Mouse (Mus musculus) MEL (cell line): Measurements from ENCODE around the gene 4930579F01Rik. TPM values are rescaled to one million over a fixed set of nuclear protein-coding genes. Genes with fewer than 3 reads are reported as not detected.

ENCODE experiments used
- DNase-seq: peaks from one replicate; pipeline ENCODE4 v3.0.0; 2011; ENCODE audit warnings: low read depth, low spot score
- H3K27ac ChIP-seq: 2 replicates; pipeline ENCODE4 v1.5.1; 2012; ENCODE audit warnings: low read depth, mild to moderate bottlenecking, control low read depth, low read length, moderate library complexity; ENCODE audit not compliant: control insufficient read depth
- H3K27me3 ChIP-seq, 2 experiments: fragments of 150-350 bp in 1 of 2; sonication (generic) in 1 of 2; 2 replicates each; pipeline ENCODE4 v1.6.1; 2012; ENCODE audit warnings: low read length in 2 of 2, mild to moderate bottlenecking in 2 of 2, improper control_type of control experiment in 1 of 2, moderate library complexity in 1 of 2; ENCODE audit not compliant: insufficient read depth in 2 of 2, control insufficient read depth in 1 of 2
- H3K36me3 ChIP-seq, 2 experiments: 2 replicates each; pipeline ENCODE4 v1.6.1; 2012 to 2014; ENCODE audit warnings: low read length in 2 of 2, improper control_type of control experiment in 1 of 2, inconsistent platforms in 1 of 2, mild to moderate bottlenecking in 1 of 2; ENCODE audit not compliant: insufficient read depth in 2 of 2, control insufficient read depth in 1 of 2
- H3K4me1 ChIP-seq, 2 experiments: fragments of 150-350 bp in 1 of 2; sonication (generic) in 1 of 2; 2 replicates each; pipeline ENCODE4 v1.6.1; 2012; ENCODE audit warnings: low read length in 2 of 2, improper control_type of control experiment in 1 of 2, mild to moderate bottlenecking in 1 of 2; ENCODE audit not compliant: insufficient read depth in 2 of 2, control insufficient read depth in 1 of 2
- H3K4me3 ChIP-seq, 2 experiments: fragments of 150-350 bp in 1 of 2; sonication (generic) in 1 of 2; 2 replicates each; pipeline ENCODE4 v1.5.1; 2012; ENCODE audit warnings: low read depth in 2 of 2, low read length in 2 of 2, mild to moderate bottlenecking in 2 of 2, moderate library complexity in 2 of 2, control low read depth in 1 of 2, improper control_type of control experiment in 1 of 2; ENCODE audit not compliant: control insufficient read depth in 1 of 2, insufficient read depth in 1 of 2
- H3K79me2 ChIP-seq: 2 replicates; pipeline ENCODE4 v1.6.1; 2012; ENCODE audit warnings: mild to moderate bottlenecking, low read length, moderate library complexity; ENCODE audit not compliant: control insufficient read depth, poor library complexity, insufficient read depth
- H3K9ac ChIP-seq: 2 replicates; pipeline ENCODE4 v1.6.1; 2012; ENCODE audit warnings: low read depth, mild to moderate bottlenecking, control low read depth, low read length, moderate library complexity; ENCODE audit not compliant: control insufficient read depth, poor library complexity, severe bottlenecking
- H3K9me3 ChIP-seq: fragments of 150-350 bp; sonication (generic); replicated peaks from 2 replicates; pipeline ENCODE4 v1.6.1; 2012; ENCODE audit warnings: mild to moderate bottlenecking, low read length, improper control_type of control experiment, moderate library complexity; ENCODE audit not compliant: insufficient read depth
- BHLHE40 ChIP-seq: IDR thresholded peaks from 2 replicates; pipeline ENCODE4 v1.6.1; 2012; ENCODE audit warnings: low read depth, mild to moderate bottlenecking, inconsistent platforms, low read length, improper control_type of control experiment, borderline replicate concordance
- ETS1 ChIP-seq: IDR thresholded peaks from 2 replicates; pipeline ENCODE4 v1.6.1; 2012; ENCODE audit warnings: low read depth, mild to moderate bottlenecking, inconsistent platforms, low read length, improper control_type of control experiment, moderate library complexity
- GABPA ChIP-seq: IDR thresholded peaks from 2 replicates; pipeline ENCODE4 v1.6.1; 2012; ENCODE audit warnings: low read depth, mild to moderate bottlenecking, inconsistent platforms, low read length, improper control_type of control experiment, moderate library complexity
- MAX ChIP-seq: IDR thresholded peaks from 2 replicates; pipeline ENCODE4 v1.6.1; 2011; ENCODE audit warnings: low read length, improper control_type of control experiment
- MEF2A ChIP-seq: IDR thresholded peaks from 2 replicates; pipeline ENCODE4 v1.6.1; 2014; ENCODE audit warnings: low read depth, mild to moderate bottlenecking, inconsistent platforms, low read length, improper control_type of control experiment; ENCODE audit not compliant: poor library complexity, insufficient replicate concordance, severe bottlenecking; ENCODE audit errors: extremely low read depth
- POLR2A ChIP-seq, 2 experiments: IDR thresholded peaks; 2 replicates each; pipeline ENCODE4 v1.6.1; 2011 to 2012; ENCODE audit warnings: low read length in 2 of 2, mild to moderate bottlenecking in 2 of 2, control low read depth in 1 of 2, improper control_type of control experiment in 1 of 2, low read depth in 1 of 2, moderate library complexity in 1 of 2; ENCODE audit not compliant: control insufficient read depth in 1 of 2, insufficient read depth in 1 of 2, poor library complexity in 1 of 2
- POLR2AphosphoS2 ChIP-seq: IDR thresholded peaks from 2 replicates; pipeline ENCODE4 v1.6.1; 2011; ENCODE audit warnings: low read length, improper control_type of control experiment
- POLR2AphosphoS5 ChIP-seq: IDR thresholded peaks from 2 replicates; pipeline ENCODE4 v1.6.1; 2012; ENCODE audit warnings: low read depth, borderline replicate concordance, mild to moderate bottlenecking, inconsistent platforms, low read length, moderate library complexity, mixed read lengths
- RAD21 ChIP-seq: IDR thresholded peaks from 2 replicates; pipeline ENCODE4 v1.6.1; 2011; ENCODE audit warnings: mild to moderate bottlenecking, low read depth, low read length, improper control_type of control experiment
- TBP ChIP-seq: IDR thresholded peaks from 2 replicates; pipeline ENCODE4 v1.8.0; 2011; ENCODE audit warnings: low read depth, low read length, improper control_type of control experiment
- TCF12 ChIP-seq: IDR thresholded peaks from 2 replicates; pipeline ENCODE4 v1.6.1; 2014; ENCODE audit warnings: low read depth, mild to moderate bottlenecking, inconsistent platforms, low read length, improper control_type of control experiment, moderate library complexity
- UBTF ChIP-seq: IDR thresholded peaks from 2 replicates; pipeline ENCODE4 v1.6.1; 2012; ENCODE audit warnings: low read depth, mild to moderate bottlenecking, inconsistent platforms, low read length, improper control_type of control experiment, moderate library complexity, borderline replicate concordance; ENCODE audit not compliant: insufficient read depth
- USF1 ChIP-seq: IDR thresholded peaks from 2 replicates; pipeline ENCODE4 v1.6.1; 2014; ENCODE audit warnings: low read depth, mild to moderate bottlenecking, inconsistent platforms, low read length, improper control_type of control experiment, moderate library complexity
- ZC3H11A ChIP-seq: IDR thresholded peaks from 2 replicates; pipeline ENCODE4 v1.6.1; 2012; ENCODE audit warnings: low read depth, mild to moderate bottlenecking, inconsistent platforms, low read length, improper control_type of control experiment
- ZKSCAN1 ChIP-seq: IDR thresholded peaks from 2 replicates; pipeline ENCODE4 v1.6.1; 2012; ENCODE audit warnings: low read depth, mild to moderate bottlenecking, inconsistent platforms, low read length, improper control_type of control experiment, moderate library complexity
- polyA plus RNA-seq, 2 experiments: library from polyadenylated mRNA; stranded (reverse) in 1 of 2; unstranded in 1 of 2; fragments of >175 nt in 1 of 2; fragments of >200 nt in 1 of 2; gene quantifications; 2 replicates each; pipeline versions ENCODE4 v1.2.1 to v1.2.4; 2012; ENCODE audit warnings: low replicate concordance in 2 of 2, low read depth in 1 of 2; ENCODE audit not compliant: insufficient read length in 2 of 2, insufficient read depth in 1 of 2, missing spikeins in 1 of 2
- total RNA-seq: library from RNA; depleted of rRNA; stranded (reverse); fragments of 300-350 nt; gene quantifications from 2 replicates; pipeline ENCODE4 v1.2.3, GENCODE M21; 2012

The 4930579F01Rik gene
- total and polyA plus RNA-seq, 3 experiments, result not detected

GRCm38 (mm10) chr3:138162553-138163183, 31.0 kb downstream of the 4930579F01Rik start:
- no peaks in the 10 kb centered on the region for H3K27me3 ChIP-seq
- no peaks in the 10 kb centered on the region for H3K79me2 ChIP-seq
- H3K36me3 ChIP-seq, result no peaks in the 10 kb centered on the region
- H3K4me3 ChIP-seq, result no peak overlapping the region
- no peaks in the 10 kb centered on the region for H3K4me1 ChIP-seq
- no peak for TF ChIP-seq ZKSCAN1
- TF ChIP-seq UBTF, result no peak
- TF ChIP-seq POLR2AphosphoS2, result no peak
- TF ChIP-seq TBP, result no peak
- TF ChIP-seq TCF12, result no peak
- no peak overlapping the region for H3K27ac ChIP-seq
- DNase-seq, result no peak
- H3K9me3 ChIP-seq, result no peaks in the 10 kb centered on the region
- no peak overlapping the region for H3K9ac ChIP-seq

DNA sequence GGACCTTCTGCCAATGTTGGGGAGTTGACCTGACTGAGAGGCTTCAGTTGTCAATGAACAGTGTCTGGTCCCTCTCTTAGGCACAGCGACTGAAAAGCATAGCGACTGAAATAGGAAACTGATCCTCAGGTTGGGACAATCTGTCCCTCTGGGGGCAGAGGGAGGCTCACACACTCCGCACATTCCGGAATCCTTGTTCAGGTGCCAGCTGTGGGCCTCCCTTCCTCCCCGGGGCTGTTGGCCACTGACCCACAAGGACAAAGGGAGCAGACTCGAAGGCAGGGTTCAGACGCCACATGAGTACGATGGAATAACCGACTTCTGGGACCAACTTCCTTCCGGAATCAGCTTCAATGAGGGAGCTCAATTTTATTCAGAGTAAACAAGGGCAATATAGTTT, 32.0 kb downstream of the 4930579F01Rik start:
- Histone ChIP-seq H3K27me3 (no peaks in the 10 kb centered on the region), H3K9ac (no peak overlapping the region), H3K4me3 (no peak overlapping the region), H3K79me2 (no peaks in the 10 kb centered on the region), H3K4me1 (no peaks in the 10 kb centered on the region), H3K27ac (no peak overlapping the region), H3K36me3 (0 out of 4 replicates have a peak, but pooled peaks cover 0 to 2% of the 10 kb centered on the region in 2 experiments), H3K9me3 (no peaks in the 10 kb centered on the region)
- DNase-seq, result no peak
- no peak for TF ChIP-seq TCF12

DNA sequence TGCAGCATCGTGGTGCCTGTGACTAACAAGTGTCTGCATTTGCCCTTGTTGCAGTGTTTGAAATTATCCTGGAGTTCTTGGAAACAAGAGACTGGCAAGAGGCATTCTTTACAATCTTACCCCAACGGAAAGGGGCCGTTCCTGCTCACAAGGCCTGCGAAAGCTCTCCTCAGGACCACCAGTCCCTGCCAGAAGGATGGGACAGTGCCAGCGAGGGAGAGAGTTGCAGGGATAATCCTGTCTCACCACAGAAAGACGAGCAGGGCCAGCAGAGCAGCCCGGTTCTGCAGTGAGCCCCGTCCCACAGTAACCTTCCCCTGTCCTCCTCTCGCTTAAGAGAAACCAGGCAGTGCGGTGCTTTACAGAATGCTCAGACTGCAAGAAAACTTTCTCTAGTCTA, 37.0 kb downstream of the 4930579F01Rik start:
- Histone ChIP-seq H3K79me2 (no peaks in the 10 kb centered on the region), H3K4me1 (no peaks in the 10 kb centered on the region), H3K36me3 (peaks cover 0 to 13% of the 10 kb centered on the region in 2 experiments; a peak in 2 of 4 replicates), H3K27ac (no peak overlapping the region), H3K4me3 (no peak overlapping the region), H3K27me3 (no peaks in the 10 kb centered on the region), H3K9me3 (no peaks in the 10 kb centered on the region), H3K9ac (no peak overlapping the region)
- DNase-seq, result no peak
- no peak for TF ChIP-seq ZKSCAN1
- TF ChIP-seq ZC3H11A, result no peak
- no peak for TF ChIP-seq BHLHE40
- TF ChIP-seq GABPA, result no peak
- no peak for TF ChIP-seq ETS1
- no peak for TF ChIP-seq MEF2A
- no peak for TF ChIP-seq RAD21
- TF ChIP-seq USF1, result no peak
- TF ChIP-seq POLR2AphosphoS2, result no peak
- no peak for TF ChIP-seq MAX
- TF ChIP-seq POLR2A (IDR thresholded peaks at IDR 0.05; ENCODE audit: control insufficient read depth in 1 of 2, insufficient read depth in 1 of 2, low read depth in 1 of 2, low read length in 2 of 2, poor library complexity in 1 of 2), result no peak
- TF ChIP-seq POLR2AphosphoS5, result no peak
